8 mouse cellular contexts compared by ENCODE assay signal in genomic region chr11:30267036-30267891, GRCm38 (mm10). TPM values are rescaled to one million over a fixed set of nuclear protein-coding genes. Genes with fewer than 3 reads are reported as not detected.
DNase-seq lines count a peak whose midpoint lies in the region; ATAC-seq and TF ChIP-seq lines count a peak whose summit lies in the region.

No protein-coding gene starts in this region.

- peak overlapping the region; percentile 75 for H3K4me2 ChIP-seq in heart, embryonic 16.5 days (ENCODE audit: low read depth, low read length)
- H3K4me2 ChIP-seq in liver, embryonic 14.5 days (ENCODE audit: low read depth), result peak overlapping the region; percentile 68
- H3K4me2 ChIP-seq in neural tube, embryonic 11.5 days (ENCODE audit: low read depth), result peak overlapping the region; percentile 76

- ATAC-seq in heart, embryonic 16.5 days (replicated peaks; ENCODE audit: extremely low read depth, insufficient read depth, low FRiP score), result peak; percentile 61
- peak; percentile 51 for ATAC-seq in liver, embryonic 14.5 days (ENCODE audit: insufficient read depth)
- peak; percentile 75 for ATAC-seq in neural tube, embryonic 11.5 days (ENCODE audit: insufficient read depth, low FRiP score, low TSS enrichment)

- peaks cover 42% of the 10 kb centered on the region for H3K27me3 ChIP-seq in forebrain, embryonic 10.5 days (ENCODE audit: poor library complexity, severe bottlenecking)
- no peaks in the 10 kb centered on the region for H3K27me3 ChIP-seq in heart, embryonic 16.5 days (ENCODE audit: control insufficient read depth, insufficient read depth, low read length)
- peaks cover 33% of the 10 kb centered on the region for H3K27me3 ChIP-seq in liver, embryonic 14.5 days (ENCODE audit: control insufficient read depth, insufficient read depth, low read length)
- no peaks in the 10 kb centered on the region for H3K27me3 ChIP-seq in neural tube, embryonic 11.5 days (ENCODE audit: control insufficient read depth, insufficient read depth, low read length)
- peaks cover 20% of the 10 kb centered on the region for H3K27me3 ChIP-seq in thymus, adult 2 months (ENCODE audit: control insufficient read depth, insufficient read depth, low read length)

- no peaks in the 10 kb centered on the region for H3K36me3 ChIP-seq in forebrain, embryonic 10.5 days (replicated peaks)
- no peaks in the 10 kb centered on the region for H3K36me3 ChIP-seq in heart, embryonic 16.5 days (ENCODE audit: control insufficient read depth, insufficient read depth)
- H3K36me3 ChIP-seq in liver, embryonic 14.5 days (replicated peaks; ENCODE audit: control insufficient read depth, insufficient read depth, low read depth), result no peaks in the 10 kb centered on the region
- no peaks in the 10 kb centered on the region for H3K36me3 ChIP-seq in neural tube, embryonic 11.5 days (ENCODE audit: control insufficient read depth, insufficient read depth, low read length)
- H3K36me3 ChIP-seq in thymus, adult 2 months (ENCODE audit: control insufficient read depth, insufficient read depth, low read length), result no peaks in the 10 kb centered on the region

- no peaks in the 10 kb centered on the region for H3K4me1 ChIP-seq in bone marrow, adult 2 months (ENCODE audit: control insufficient read depth, insufficient read depth, low read length)
- peaks cover 14% of the 10 kb centered on the region for H3K4me1 ChIP-seq in forebrain, embryonic 10.5 days
- H3K4me1 ChIP-seq in heart, embryonic 16.5 days (ENCODE audit: control insufficient read depth, insufficient read depth, low read length), result peaks cover 22% of the 10 kb centered on the region
- no peaks in the 10 kb centered on the region; a peak in 1 of 4 replicates for H3K4me1 ChIP-seq in liver, embryonic 14.5 days (replicated peaks; ENCODE audit: control insufficient read depth in 2 of 2, insufficient read depth in 2 of 2, low read length in 1 of 2)
- H3K4me1 ChIP-seq in neural tube, embryonic 11.5 days (ENCODE audit: control insufficient read depth, insufficient read depth, low read length), result peaks cover 7% of the 10 kb centered on the region; the same call in 1 of the 2 replicates
- H3K4me1 ChIP-seq in thymus, adult 2 months (replicated peaks; ENCODE audit: control insufficient read depth, insufficient read depth, low read length), result peaks cover 8% of the 10 kb centered on the region; the same call in 1 of the 2 replicates

- no peak for TF ChIP-seq POLR2A in bone marrow, adult 2 months (IDR thresholded peaks at IDR 0.05; ENCODE audit: borderline replicate concordance, control insufficient read depth, low read depth, low read length)
- no peak for TF ChIP-seq POLR2A in thymus, adult 2 months (IDR thresholded peaks at IDR 0.05; ENCODE audit: control insufficient read depth, extremely low read depth, insufficient read depth, low read length, poor library complexity)

- peak overlapping the region; percentile 59 for H3K4me3 ChIP-seq in bone marrow, adult 2 months (replicated peaks; ENCODE audit: control insufficient read depth, low read depth, low read length)
- peak overlapping the region; percentile 90 for H3K4me3 ChIP-seq in forebrain, embryonic 10.5 days
- H3K4me3 ChIP-seq in heart, embryonic 16.5 days (ENCODE audit: low read length), result peak overlapping the region; percentile 99
- peak overlapping the region; percentile 62 to 66 for H3K4me3 ChIP-seq in liver, embryonic 14.5 days (ENCODE audit: insufficient read depth in 1 of 2, low read depth in 2 of 2, low read length in 2 of 2)
- peak overlapping the region; percentile 96 for H3K4me3 ChIP-seq in neural tube, embryonic 11.5 days (ENCODE audit: low read depth, low read length)
- H3K4me3 ChIP-seq in thymus, adult 2 months (ENCODE audit: control insufficient read depth, insufficient read depth, low read length), result peak overlapping the region; percentile 46

- TF ChIP-seq CTCF in bone marrow, adult 2 months (IDR thresholded peaks at IDR 0.05; ENCODE audit: control insufficient read depth, insufficient read depth, low read length), result no peak
- TF ChIP-seq CTCF in liver, embryonic 14.5 days (IDR thresholded peaks at IDR 0.05; ENCODE audit: low read depth), result no peak
- no peak for TF ChIP-seq CTCF in thymus, adult 2 months (IDR thresholded peaks at IDR 0.05; ENCODE audit: borderline replicate concordance, control insufficient read depth, extremely low read depth, insufficient read depth, low read length, poor library complexity)

- H3K27ac ChIP-seq in bone marrow, adult 2 months (ENCODE audit: control insufficient read depth, insufficient read depth, low read depth, low read length, poor library complexity), result no peak overlapping the region; the same call in 1 of the 2 replicates
- peak overlapping the region; percentile 91 for H3K27ac ChIP-seq in forebrain, embryonic 10.5 days
- peak overlapping the region; percentile 99 for H3K27ac ChIP-seq in heart, embryonic 16.5 days (ENCODE audit: low read length)
- H3K27ac ChIP-seq in liver, embryonic 14.5 days, result no peak overlapping the region
- peak overlapping the region; percentile 92 for H3K27ac ChIP-seq in neural tube, embryonic 11.5 days (ENCODE audit: low read depth, low read length)
- no peak overlapping the region for H3K27ac ChIP-seq in thymus, adult 2 months (ENCODE audit: control insufficient read depth, insufficient read depth, low read length)

- TF ChIP-seq EP300 in liver, embryonic 14.5 days (IDR thresholded peaks at IDR 0.05; ENCODE audit: low read depth), result no peak

- peak; percentile 39 for DNase-seq in CD4-positive, CD25-positive, alpha-beta regulatory T cell, adult 2 months (ENCODE audit: low read depth, low spot score)
- DNase-seq in forebrain, embryonic 10.5 days (ENCODE audit: extremely low spot score, low spot score), result peak; percentile 50
- peak; percentile 61 to 78 for DNase-seq in kidney, postnatal 25 days
- DNase-seq in liver, embryonic 14.5 days (ENCODE audit: low read depth in 3 of 3, low spot score in 3 of 3), result no peak
- peak; percentile 75 for DNase-seq in neural tube, embryonic 11.5 days (ENCODE audit: low spot score)
- peak; percentile 27 for DNase-seq in thymus, adult 2 months

- WGBS in bone marrow, adult 2 months, result under 1% methylated on average over 69 of the region's 69 CpGs
- under 1% methylated on average over 69 of the region's 69 CpGs for WGBS in forebrain, embryonic 10.5 days
- 1% methylated on average over 66 of the region's 69 CpGs for WGBS in heart, embryonic 16.5 days
- under 1% methylated on average over 60 of the region's 69 CpGs for WGBS in liver, embryonic 14.5 days (ENCODE audit: insufficient replicate concordance)
- under 1% methylated on average over 53 of the region's 69 CpGs for WGBS in neural tube, embryonic 11.5 days
- 1% methylated on average over 69 of the region's 69 CpGs for WGBS in thymus, adult 2 months

- peak overlapping the region; percentile 100 for H3K9ac ChIP-seq in heart, embryonic 16.5 days (ENCODE audit: low read length)
- H3K9ac ChIP-seq in liver, embryonic 14.5 days (replicated peaks), result no peak overlapping the region; the same call in none of the 2 replicates
- peak overlapping the region; percentile 93 for H3K9ac ChIP-seq in neural tube, embryonic 11.5 days (ENCODE audit: low read length)

- H3K9me3 ChIP-seq in forebrain, embryonic 10.5 days, result no peaks in the 10 kb centered on the region
- no peaks in the 10 kb centered on the region for H3K9me3 ChIP-seq in heart, embryonic 16.5 days (replicated peaks; ENCODE audit: control insufficient read depth, low read length)
- no peaks in the 10 kb centered on the region for H3K9me3 ChIP-seq in liver, embryonic 14.5 days (ENCODE audit: control insufficient read depth, low read length)
- no peaks in the 10 kb centered on the region for H3K9me3 ChIP-seq in neural tube, embryonic 11.5 days (ENCODE audit: control insufficient read depth, low read length)

RNA-seq across cellular contexts. Expression of gene Sptbn1, which starts 0.7 kb away (rescaled TPM):
- polyA plus RNA-seq in bone marrow, adult 2 months (2011; ENCODE audit: insufficient read depth, insufficient read length, low replicate concordance, missing spikeins), result 26.1 and 53.4 TPM in 2 replicates
- polyA plus RNA-seq in forebrain, embryonic 10.5 days (2016; fragmentation: Nextera tagmentation; extraction: Ambion mirVana), result 57.3 and 59.4 TPM in 2 replicates
- polyA plus RNA-seq in heart, embryonic 16.5 days (2015; fragmentation: Nextera tagmentation; extraction: Ambion mirVana), result 164 and 178 TPM in 2 replicates
- polyA plus RNA-seq in liver, embryonic 14.5 days (2012; rRNA removed), result 6.7 and 9.6 TPM in 2 replicates
- polyA plus RNA-seq in liver, embryonic 14.5 days (2014; fragmentation: Nextera tagmentation; extraction: Ambion mirVana), result 14.4 and 15.2 TPM in 2 replicates
- 97.0 and 105 TPM in 2 replicates for polyA plus RNA-seq in neural tube, embryonic 11.5 days (2014; fragmentation: Nextera tagmentation; extraction: Ambion mirVana)
- 48.2 and 48.5 TPM in 2 replicates for polyA plus RNA-seq in thymus, adult 2 months (2012; rRNA removed)

Comparison
In these comparisons a context has a peak if more than half of its experiments do, and no peak if none do; other contexts are left out.
1. DNase-seq: peak in CD4-positive, CD25-positive, alpha-beta regulatory T cell, adult 2 months (single experiment), forebrain, embryonic 10.5 days (single experiment), kidney, postnatal 25 days (2 of 2), neural tube, embryonic 11.5 days (single experiment) and thymus, adult 2 months (single experiment); none in liver, embryonic 14.5 days (0 of 3).
2. H3K27ac ChIP-seq: peak in forebrain, embryonic 10.5 days (single experiment), heart, embryonic 16.5 days (single experiment) and neural tube, embryonic 11.5 days (single experiment); none in bone marrow, adult 2 months (single experiment), liver, embryonic 14.5 days (single experiment) and thymus, adult 2 months (single experiment).
3. H3K4me3 ChIP-seq: peak in every context shown above with its lines; median percentile 99 in heart, embryonic 16.5 days; 96 in neural tube, embryonic 11.5 days; 90 in forebrain, embryonic 10.5 days; 64 in liver, embryonic 14.5 days; 59 in bone marrow, adult 2 months; 46 in thymus, adult 2 months.
4. Peak in every context shown above with its lines, with median percentiles within 50 percentile points of each other: ATAC-seq and H3K4me2 ChIP-seq.